Mouse (Mus musculus) CH12.LX (cell line): ENCODE measurements at regions not wholly inside any gene's neighbourhood (a gene's known extent, or its start where the extent isn't known, plus 50 kb on each side); places are given as distances from the start of the nearest gene placed in this dataset.

Experiments used
- MXI1 ChIP-seq: IDR thresholded peaks from 2 replicates; pipeline ENCODE4 v1.6.1; 2011; ENCODE audit warnings: mild to moderate bottlenecking, low read depth, low read length, improper control_type of control experiment
- POLR2A ChIP-seq: IDR thresholded peaks from 2 replicates; pipeline ENCODE4 v1.6.1; 2011; ENCODE audit warnings: low read depth, mild to moderate bottlenecking, improper control_type of control experiment, low read length

DNA sequence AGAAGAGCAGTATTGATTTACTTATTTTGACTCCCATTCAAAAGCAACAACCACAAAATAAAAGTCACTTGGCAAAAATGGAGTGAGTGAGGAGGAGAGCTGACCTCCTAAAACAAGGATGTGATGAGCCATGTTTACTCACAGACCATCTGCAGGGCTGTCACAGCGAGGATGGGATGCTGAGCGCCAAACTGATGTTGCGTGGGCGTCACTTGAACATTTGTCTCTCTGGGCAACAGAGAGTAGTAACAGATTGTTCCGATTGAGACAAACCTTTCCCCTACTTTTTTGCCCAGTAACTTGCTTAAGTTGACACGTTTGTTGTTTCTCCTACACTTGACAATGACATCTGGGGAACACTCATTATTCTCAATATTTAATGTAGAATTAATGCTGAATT, 97.0 kb upstream of the Cxcl12 start:
- TF ChIP-seq MXI1: no peak
- TF ChIP-seq POLR2A: no peak
